Mouse (Mus musculus) heart, adult 2 months (tissue): ENCODE measurements around the gene Tmtc1.

Experiments used
- CTCF ChIP-seq: fragments of 200-600 bp; IDR thresholded peaks from 2 replicates; pipeline ENCODE4 v1.8.1; 2022; ENCODE audit warnings: antibody characterized with exemption, mild to moderate bottlenecking, moderate library complexity
- EP300 ChIP-seq: fragments of 200-500 bp; IDR thresholded peaks from 2 replicates; pipeline ENCODE4 v1.6.1; 2011; ENCODE audit warnings: low read depth, low read length, control low read depth; ENCODE audit not compliant: insufficient read depth

DNA sequence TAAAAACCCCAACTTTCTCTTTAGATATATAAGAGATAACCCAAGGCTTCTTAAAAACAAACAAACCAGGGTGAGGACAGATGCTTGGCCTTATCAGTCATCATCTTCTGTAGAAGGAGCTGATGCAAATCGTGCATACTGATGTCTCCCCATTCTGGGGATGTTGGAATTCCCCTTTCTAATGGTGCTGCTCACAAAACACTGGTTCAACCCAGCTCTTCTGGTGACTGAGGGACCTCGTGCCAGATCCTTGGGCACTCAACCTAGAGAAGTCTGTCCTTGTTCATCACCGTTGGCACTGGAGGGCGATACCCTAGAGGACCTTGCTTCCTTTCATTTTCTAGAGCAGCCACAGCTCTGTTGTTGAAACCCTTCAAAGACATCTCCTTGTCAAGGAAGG lies 227.4 kb downstream of the Tmtc1 start:
- TF ChIP-seq CTCF (no peak), EP300 (no peak)
